Mouse (Mus musculus) kidney, adult 9 months (tissue): Measurements from ENCODE around the gene Abcd2.

Experiments used
- DNase-seq: peaks from one replicate; pipeline ENCODE4 v3.0.0; 2022

The Abcd2 gene

GRCm38 (mm10) chr15:91153311-91153710, 38.3 kb downstream of the Abcd2 start:
- no peak for DNase-seq

GRCm38 (mm10) chr15:91152592-91152991, 39.0 kb downstream of the Abcd2 start:
- DNase-seq: no peak

GRCm38 (mm10) chr15:91124584-91124983, 67.0 kb downstream of the Abcd2 start:
- no peak for DNase-seq

GRCm38 (mm10) chr15:91112555-91113209, 78.9 kb downstream of the Abcd2 start:
- no peak for DNase-seq

- no peak for DNase-seq
Observed at GRCm38 (mm10) chr15:91108102-91108659, 83.4 kb downstream of the Abcd2 start.

GRCm38 (mm10) chr15:91104934-91105333, 86.7 kb downstream of the Abcd2 start:
- DNase-seq: no peak

GRCm38 (mm10) chr15:91104276-91104675, 87.3 kb downstream of the Abcd2 start:
- no peak for DNase-seq

- no peak for DNase-seq
Observed at GRCm38 (mm10) chr15:91103814-91104213, 87.8 kb downstream of the Abcd2 start.

- DNase-seq: no peak
Observed at GRCm38 (mm10) chr15:91103305-91103704, 88.3 kb downstream of the Abcd2 start.

GRCm38 (mm10) chr15:91096606-91097005, 95.0 kb downstream of the Abcd2 start:
- no peak for DNase-seq
